Mouse (Mus musculus) duodenum, adult 2 months (tissue): Measurements from ENCODE around the gene Hes2. TPM values are rescaled to one million over a fixed set of nuclear protein-coding genes. Genes with fewer than 3 reads are reported as not detected.

Source experiments
- polyA plus RNA-seq: library from polyadenylated mRNA; depleted of rRNA; stranded (reverse); fragments of >200 nt; gene quantifications from 2 replicates; pipeline ENCODE4 v1.2.3, GENCODE M21; 2012; ENCODE audit warnings: low replicate concordance; rRNA removed

Hes2 gene
- 9.6 and 49.1 TPM in 2 replicates for polyA plus RNA-seq

DNA sequence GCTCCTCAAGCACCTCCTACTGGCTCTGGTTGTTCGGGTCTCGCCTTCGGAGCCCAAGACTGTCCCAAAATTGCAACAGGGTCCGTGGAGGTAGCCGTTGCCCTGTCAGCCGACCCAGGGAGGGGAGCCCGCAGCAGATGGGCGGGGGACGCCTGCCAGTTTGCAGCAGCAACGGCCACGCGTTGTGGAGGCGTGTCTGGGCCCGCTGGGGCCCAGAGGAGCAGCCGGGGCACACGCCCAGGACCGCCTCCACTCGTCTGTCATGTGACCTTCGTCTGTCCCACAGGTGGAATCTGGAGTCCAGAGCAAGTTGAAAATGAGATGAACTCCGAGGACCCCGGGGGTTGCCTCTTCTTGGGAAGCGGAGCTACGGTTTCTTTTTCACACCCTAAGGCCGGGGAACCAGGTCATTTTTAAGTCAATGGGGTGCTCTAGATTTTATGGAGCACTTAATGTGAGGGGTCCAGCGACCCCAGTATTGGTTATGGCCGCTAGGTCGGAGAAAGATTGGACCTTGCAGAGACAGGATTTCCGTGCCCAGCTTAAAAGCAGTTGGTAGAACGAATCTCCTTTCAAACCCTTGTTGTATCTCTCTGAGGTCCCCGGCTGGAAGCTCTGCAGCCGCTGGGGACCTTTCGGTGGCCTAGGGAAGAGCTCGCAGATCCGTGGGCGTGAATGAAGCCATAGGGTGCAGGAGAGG is at the start of gene Hes2:
Gene Hes2, plus strand, starts transcription at position 283 of the 700 bp plus-strand sequence.

DNA sequence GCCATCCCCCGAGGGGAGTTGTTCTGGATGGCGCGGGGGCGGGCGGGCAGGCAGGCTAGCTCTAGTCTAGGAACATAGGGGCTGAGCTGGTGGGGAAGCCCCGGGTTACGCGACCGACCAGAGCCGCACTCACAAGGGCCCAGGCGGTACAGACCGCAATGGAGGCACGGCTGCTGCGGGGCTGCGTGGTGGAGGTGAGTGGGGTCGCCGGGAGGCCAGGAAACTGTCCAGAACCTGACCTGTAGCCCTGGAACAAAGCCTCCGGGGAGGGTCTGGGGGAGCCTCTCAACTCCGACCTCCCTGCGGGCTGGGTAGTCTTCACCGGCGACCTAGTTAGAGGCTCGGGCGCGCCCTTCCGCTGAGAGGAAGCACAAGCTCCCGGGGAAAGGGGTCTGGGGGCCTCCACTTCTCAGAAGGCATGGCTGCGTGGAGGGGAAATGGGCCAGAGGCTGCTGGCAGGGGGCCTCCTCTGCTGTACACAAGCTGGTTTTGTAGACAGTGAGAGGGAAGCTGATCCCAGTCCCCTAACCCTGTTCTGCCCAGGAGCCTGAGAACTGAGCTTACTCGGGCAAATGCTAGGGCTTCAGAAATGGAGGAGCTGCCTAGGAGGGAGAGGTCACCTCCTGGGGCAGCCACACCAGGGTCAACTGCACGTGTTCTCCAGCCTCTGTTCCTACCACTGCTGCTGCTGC is 42.6 kb upstream of the Hes2 start, which contains the start of gene Tnfrsf25:
Gene Tnfrsf25, plus strand, starts transcription at position 14 of the 692 bp plus-strand sequence.

DNA sequence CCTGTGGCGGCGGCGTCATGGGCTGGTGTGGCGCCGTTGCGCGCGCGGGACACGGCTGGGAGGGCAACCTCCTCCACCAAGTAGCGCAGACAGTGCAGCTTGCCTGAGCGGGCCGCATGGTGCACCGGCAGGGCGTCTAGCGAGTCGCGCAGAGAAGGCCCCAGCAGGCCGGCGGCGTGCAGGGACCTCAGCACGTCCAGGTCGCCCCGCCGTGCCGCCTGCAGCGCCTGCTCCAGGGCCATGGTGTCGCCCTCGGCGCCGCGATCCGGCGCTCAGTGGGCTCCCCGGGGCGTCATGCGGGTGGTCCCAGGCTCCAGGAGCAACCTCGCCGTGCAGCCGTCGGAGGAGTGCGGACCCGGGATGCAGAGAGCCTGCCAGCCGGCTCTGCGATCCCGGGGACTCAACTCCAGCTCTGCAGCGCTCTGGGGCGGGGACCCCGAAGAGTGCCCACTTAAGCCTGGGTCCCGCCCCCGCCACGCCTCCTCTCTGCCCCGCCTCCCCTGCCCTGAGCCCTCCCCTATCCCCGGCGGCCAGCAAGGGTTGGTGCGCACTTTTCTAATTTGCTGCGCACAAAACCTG is 6.6 kb upstream of the Hes2 start, which contains the start of gene Espn:
Gene Espn, minus strand, starts transcription at position 406 of the 579 bp plus-strand sequence.

DNA sequence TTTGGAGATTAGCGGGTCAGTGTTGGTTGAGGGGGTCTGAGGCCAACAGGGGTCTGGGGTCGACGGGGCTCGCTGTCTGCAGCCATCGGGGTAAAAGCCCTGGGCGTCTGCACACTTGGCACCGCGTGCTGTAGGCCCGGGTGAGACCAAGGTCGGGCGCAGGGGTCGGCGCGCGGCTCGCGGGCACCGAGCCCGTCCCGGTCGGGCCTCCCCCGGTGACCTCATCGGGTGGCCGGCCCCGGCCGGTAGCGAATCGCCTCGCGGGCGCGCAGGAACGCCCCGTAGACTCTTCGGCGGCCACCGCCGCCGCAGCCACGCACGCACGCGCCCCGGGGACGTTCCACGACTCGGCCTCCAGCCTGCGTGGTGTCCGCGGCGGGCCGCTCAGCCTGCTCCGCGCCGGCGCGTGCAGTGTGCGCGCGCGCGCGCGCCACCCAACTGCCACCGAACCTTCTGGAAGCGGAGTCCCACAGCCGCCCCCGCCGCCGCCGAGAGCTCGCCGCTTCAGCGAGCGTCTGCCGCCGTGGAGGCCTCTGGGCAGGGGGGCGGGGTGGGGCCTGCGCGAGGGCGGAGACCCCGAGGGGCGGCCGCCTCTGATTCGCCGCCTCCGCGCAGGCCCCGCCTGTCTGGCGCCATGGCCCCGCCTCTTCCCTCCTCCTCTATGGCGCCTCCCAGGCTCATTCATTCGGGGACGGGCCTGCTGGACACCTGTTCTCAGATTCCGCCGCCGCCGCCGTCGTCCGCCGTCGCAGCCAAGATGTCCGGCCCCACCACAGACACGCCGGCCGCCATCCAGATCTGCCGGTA is 19.1 kb downstream of the Hes2 start, which contains the start of gene Acot7:
Gene Acot7, plus strand, starts transcription at position 598 of the 807 bp plus-strand sequence.

Other genes with a start within 250 kb of the Hes2 start
- gene Dnajc11, start 225.2 kb upstream of the Hes2 start, polyA plus RNA-seq: 41.2 and 55.6 TPM in 2 replicates
- 19.8 and 34.8 TPM in 2 replicates for gene Thap3, start 169.9 kb upstream of the Hes2 start, polyA plus RNA-seq
- gene Phf13, start 162.6 kb upstream of the Hes2 start, polyA plus RNA-seq: 6.5 and 6.9 TPM in 2 replicates
- 19.2 and 22.7 TPM in 2 replicates for gene Klhl21, start 150.1 kb upstream of the Hes2 start, polyA plus RNA-seq
- gene Zbtb48, start 131.2 kb upstream of the Hes2 start, polyA plus RNA-seq: 9.2 and 15.2 TPM in 2 replicates
- 0.05 TPM in 2 replicates for gene Tas1r1, start 120.3 kb upstream of the Hes2 start, polyA plus RNA-seq
- 12.9 and 13.8 TPM in 2 replicates for gene Nol9, start 119.5 kb upstream of the Hes2 start, polyA plus RNA-seq
- 9.6 and 17.1 TPM in 2 replicates for gene Plekhg5, start 86.4 kb upstream of the Hes2 start, polyA plus RNA-seq
- 3.0 and 4.1 TPM in 2 replicates for gene Tnfrsf25, start 42.9 kb upstream of the Hes2 start, polyA plus RNA-seq
- gene Espn, start 6.5 kb upstream of the Hes2 start, polyA plus RNA-seq: 273 and 642 TPM in 2 replicates
- 29.0 and 38.7 TPM in 2 replicates for gene Acot7, start 19.3 kb downstream of the Hes2 start, polyA plus RNA-seq
- gene Gpr153, start 115.4 kb downstream of the Hes2 start, polyA plus RNA-seq: 9.0 and 9.3 TPM in 2 replicates
- gene Hes3, start 132.8 kb downstream of the Hes2 start, polyA plus RNA-seq: 0.08 TPM in 1 of 2 replicates, not detected in the other
- 22.2 and 22.4 TPM in 2 replicates for gene Icmt, start 138.4 kb downstream of the Hes2 start, polyA plus RNA-seq
- gene Rnf207, start 160.1 kb downstream of the Hes2 start, polyA plus RNA-seq: 2.2 and 5.5 TPM in 2 replicates
- 5.3 and 6.0 TPM in 2 replicates for gene Rpl22, start 166.9 kb downstream of the Hes2 start, polyA plus RNA-seq
- gene Chd5, start 179.8 kb downstream of the Hes2 start, polyA plus RNA-seq: 0.50 and 0.54 TPM in 2 replicates